Mouse (Mus musculus): ENCODE measurements around the gene Gm36245. TPM values are rescaled to one million over a fixed set of nuclear protein-coding genes. Genes with fewer than 3 reads are reported as not detected.
"Not testable (repeated sequence)": the region's sequence is repeated elsewhere in the genome, so short reads cannot be mapped to it uniquely, and the experiment has no call there.

Gene Gm36245
- total RNA-seq (2021) = not detected

- intact Hi-C loops (cut with DNase I) = no loop called here
Observed at GRCm38 (mm10) chr15:77598958-77599357, at the start of gene Gm36245. Gene Gm36245, plus strand, starts transcription at chr15:77599258.

GRCm38 (mm10) chr15:77561792-77562191 is 37.3 kb upstream of the Gm36245 start, which contains the start of gene 1700025B11Rik:
Gene 1700025B11Rik, minus strand, starts transcription at chr15:77561892.
- intact Hi-C loops (cut with DNase I) = no loop called here
- no peak for DNase-seq (ENCODE audit: extremely low spot score in 1 of 2, low spot score in 2 of 2)

More at GRCm38 (mm10) chr15:77598958-77599357, at the start of gene Gm36245:
- no peak for DNase-seq (ENCODE audit: extremely low spot score in 1 of 2, low spot score in 2 of 2)

GRCm38 (mm10) chr15:77563219-77563618 is 35.8 kb upstream of the Gm36245 start:
- no peak for DNase-seq (ENCODE audit: extremely low spot score in 1 of 2, low spot score in 2 of 2)
- intact Hi-C loops (cut with DNase I) = no loop called here

- DNase-seq (ENCODE audit: extremely low spot score in 1 of 2, low spot score in 2 of 2) = no peak
- intact Hi-C loops (cut with DNase I) = no loop called here
Observed at GRCm38 (mm10) chr15:77578801-77579200, 20.3 kb upstream of the Gm36245 start.

- DNase-seq (ENCODE audit: extremely low spot score in 1 of 2, low spot score in 2 of 2) = no peak
- intact Hi-C loops (cut with DNase I) = no loop called here
Observed at GRCm38 (mm10) chr15:77579311-77579710, 19.7 kb upstream of the Gm36245 start.

GRCm38 (mm10) chr15:77581681-77582080 is 17.4 kb upstream of the Gm36245 start:
- intact Hi-C loops (cut with DNase I) = no loop called here
- peak in 1 of 2 experiments; percentile 75 for DNase-seq (ENCODE audit: extremely low spot score in 1 of 2, low spot score in 2 of 2)

- intact Hi-C loops (cut with DNase I) = no loop called here
- DNase-seq (ENCODE audit: extremely low spot score in 1 of 2, low spot score in 2 of 2) = no peak
Observed at GRCm38 (mm10) chr15:77587026-77587425, 12.0 kb upstream of the Gm36245 start.

- no peak for DNase-seq (ENCODE audit: extremely low spot score in 1 of 2, low spot score in 2 of 2)
- intact Hi-C loops (cut with DNase I) = no loop called here
Observed at GRCm38 (mm10) chr15:77588981-77589380, 10.1 kb upstream of the Gm36245 start.

GRCm38 (mm10) chr15:77590881-77591280 is 8.2 kb upstream of the Gm36245 start:
- intact Hi-C loops (cut with DNase I) = no loop called here
- DNase-seq (ENCODE audit: extremely low spot score in 1 of 2, low spot score in 2 of 2) = no peak

- no peak for DNase-seq (ENCODE audit: extremely low spot score in 1 of 2, low spot score in 2 of 2)
- intact Hi-C loops (cut with DNase I) = no loop called here
Observed at GRCm38 (mm10) chr15:77593557-77593956, 5.5 kb upstream of the Gm36245 start.

- DNase-seq (ENCODE audit: extremely low spot score in 1 of 2, low spot score in 2 of 2) = no peak
- intact Hi-C loops (cut with DNase I) = no loop called here
Observed at GRCm38 (mm10) chr15:77595961-77596360, 3.1 kb upstream of the Gm36245 start, which contains the start of gene Apol10b. Gene Apol10b, minus strand, starts transcription at chr15:77596125.

- intact Hi-C loops (cut with DNase I) = no loop called here
- DNase-seq (ENCODE audit: extremely low spot score in 1 of 2, low spot score in 2 of 2) = no peak
Observed at GRCm38 (mm10) chr15:77598429-77598828, 629 bp upstream of the Gm36245 start.

- DNase-seq (ENCODE audit: extremely low spot score in 1 of 2, low spot score in 2 of 2) = no peak
- intact Hi-C loops (cut with DNase I) = no loop called here
Observed at GRCm38 (mm10) chr15:77606069-77606468, 7.0 kb downstream of the Gm36245 start.

GRCm38 (mm10) chr15:77624710-77625109 is 25.7 kb downstream of the Gm36245 start:
- DNase-seq (ENCODE audit: extremely low spot score in 1 of 2, low spot score in 2 of 2) = no peak
- intact Hi-C loops (cut with DNase I) = no loop called here

GRCm38 (mm10) chr15:77626471-77626870 is 27.4 kb downstream of the Gm36245 start:
- intact Hi-C loops (cut with DNase I); DNase-seq (ENCODE audit: extremely low spot score in 1 of 2, low spot score in 2 of 2): not testable (repeated sequence)

- DNase-seq (ENCODE audit: extremely low spot score in 1 of 2, low spot score in 2 of 2); intact Hi-C loops (cut with DNase I): not testable (repeated sequence)
Observed at GRCm38 (mm10) chr15:77628647-77629046, 29.6 kb downstream of the Gm36245 start.

- intact Hi-C loops (cut with DNase I) = loop anchor here (5.0 kb wide), 1 partner anchor 108 kb away; no protein-coding TSS in a partner anchor
Observed at GRCm38 (mm10) chr15:77629822-77630221, 30.8 kb downstream of the Gm36245 start.

GRCm38 (mm10) chr15:77643176-77643575 is 44.1 kb downstream of the Gm36245 start, which contains the start of gene Apol11b:
Gene Apol11b, minus strand, starts transcription at chr15:77643286.
- intact Hi-C loops (cut with DNase I); DNase-seq (ENCODE audit: extremely low spot score in 1 of 2, low spot score in 2 of 2): not testable (repeated sequence)

More at GRCm38 (mm10) chr15:77629822-77630221, 30.8 kb downstream of the Gm36245 start:
- DNase-seq (ENCODE audit: extremely low spot score in 1 of 2, low spot score in 2 of 2) = not testable (repeated sequence)

- intact Hi-C loops (cut with DNase I) = not testable (repeated sequence)
Observed at GRCm38 (mm10) chr15:77651143-77651542, 52.1 kb downstream of the Gm36245 start.

More at GRCm38 (mm10) chr15:77651143-77651542, 52.1 kb downstream of the Gm36245 start:
- DNase-seq (ENCODE audit: extremely low spot score in 1 of 2, low spot score in 2 of 2) = not testable (repeated sequence)
